14 mouse cellular contexts compared by ENCODE assay signal in the genomic region with DNA sequence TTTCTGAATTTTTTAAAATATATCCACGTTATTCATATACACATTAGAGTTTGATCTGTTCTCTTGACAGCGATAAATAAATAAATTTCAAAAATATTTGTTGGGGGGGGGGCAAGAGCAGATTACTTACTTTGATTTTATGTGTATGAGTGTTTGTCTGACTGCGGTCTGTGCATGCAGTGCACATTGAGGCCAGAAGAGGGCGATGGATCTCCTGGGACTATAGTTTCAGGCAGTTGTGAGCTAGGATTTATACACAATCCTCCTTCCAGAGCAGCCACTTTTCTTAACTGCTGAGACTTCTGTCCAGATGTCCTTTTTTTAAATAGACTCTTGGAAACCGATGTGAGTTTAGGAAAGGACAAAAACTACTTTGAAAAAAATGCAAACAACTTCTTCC.
DNase-seq lines count a peak whose midpoint lies in the region; ATAC-seq lines count a peak whose summit lies in the region.
"Had no signal": no experiment of that assay in that cellular context is flagged by ENCODE, and none has a peak within 500 bp of the region (broad histone marks: within the 10 kb centered on the region; RNA-seq: fewer than 3 reads in every experiment).

No protein-coding gene starts in this region.

- no peak for ATAC-seq in kidney, embryonic 14.5 days (ENCODE audit: low FRiP score, low TSS enrichment)
- ATAC-seq in monocyte, adult 5-6 weeks (replicated peaks; ENCODE audit: insufficient number of reproducible peaks, low FRiP score, low TSS enrichment, poor library complexity, severe bottlenecking), result no peak
- ATAC-seq: forebrain, embryonic 13.5 days had no signal

- no peaks in the 10 kb centered on the region for H3K4me1 ChIP-seq in kidney, embryonic 14.5 days (ENCODE audit: control insufficient read depth, insufficient read depth, low read length)
- H3K4me1 ChIP-seq: forebrain, embryonic 13.5 days had no signal

- H3K36me3 ChIP-seq in kidney, embryonic 14.5 days (ENCODE audit: control insufficient read depth, insufficient read depth, low read length), result no peaks in the 10 kb centered on the region

- 66% methylated on average over 5 of the region's 5 CpGs for WGBS in kidney, embryonic 14.5 days

- H3K9ac ChIP-seq in kidney, embryonic 14.5 days (ENCODE audit: low read depth, low read length), result no peak overlapping the region
- H3K9ac ChIP-seq: forebrain, embryonic 13.5 days had no signal

- H3K27ac ChIP-seq in kidney, embryonic 14.5 days (ENCODE audit: low read depth, low read length), result no peak overlapping the region
- H3K27ac ChIP-seq: forebrain, embryonic 13.5 days had no signal

- no peaks in the 10 kb centered on the region for H3K27me3 ChIP-seq in kidney, embryonic 14.5 days (ENCODE audit: control insufficient read depth, insufficient read depth, low read length)
- H3K27me3 ChIP-seq: forebrain, embryonic 13.5 days had no signal

- DNase-seq in cerebellum, postnatal 10 days, result peak; percentile 26 to 44
- DNase-seq in cerebellum, adult 9-10 months, result no peak
- peak; percentile 7 for DNase-seq in kidney, adult 9 months
- DNase-seq in right cerebral cortex, postnatal 4 days, result peak; percentile 50
- no peak for DNase-seq in right cerebral cortex, postnatal 25 days
- no peak for DNase-seq in urinary bladder, postnatal 10 days (ENCODE audit: low spot score)
- DNase-seq: adrenal gland, postnatal 25 days; B cell, adult 2 months; cerebellum, postnatal 36 days; liver had no signal

- H3K9me3 ChIP-seq in kidney, embryonic 14.5 days (ENCODE audit: control insufficient read depth, low read length), result no peaks in the 10 kb centered on the region
- H3K9me3 ChIP-seq: forebrain, embryonic 13.5 days had no signal

- H3K4me3 ChIP-seq in kidney, embryonic 14.5 days (ENCODE audit: low read length), result no peak overlapping the region
- H3K4me3 ChIP-seq: forebrain, embryonic 13.5 days had no signal

- no peak overlapping the region for H3K4me2 ChIP-seq in kidney, embryonic 14.5 days (replicated peaks; ENCODE audit: low read depth, low read length)
- H3K4me2 ChIP-seq: forebrain, embryonic 13.5 days; heart, embryonic 11.5 days had no signal

Comparison
In these comparisons a context has a peak if more than half of its experiments do, and no peak if none do; other contexts are left out.
1. DNase-seq: peak in cerebellum, postnatal 10 days (2 of 2), kidney, adult 9 months (single experiment) and right cerebral cortex, postnatal 4 days (single experiment); none in cerebellum, adult 9-10 months (single experiment), right cerebral cortex, postnatal 25 days (single experiment) and urinary bladder, postnatal 10 days (single experiment).